Mouse (Mus musculus): ENCODE results near the gene 0610040J01Rik.

DNA sequence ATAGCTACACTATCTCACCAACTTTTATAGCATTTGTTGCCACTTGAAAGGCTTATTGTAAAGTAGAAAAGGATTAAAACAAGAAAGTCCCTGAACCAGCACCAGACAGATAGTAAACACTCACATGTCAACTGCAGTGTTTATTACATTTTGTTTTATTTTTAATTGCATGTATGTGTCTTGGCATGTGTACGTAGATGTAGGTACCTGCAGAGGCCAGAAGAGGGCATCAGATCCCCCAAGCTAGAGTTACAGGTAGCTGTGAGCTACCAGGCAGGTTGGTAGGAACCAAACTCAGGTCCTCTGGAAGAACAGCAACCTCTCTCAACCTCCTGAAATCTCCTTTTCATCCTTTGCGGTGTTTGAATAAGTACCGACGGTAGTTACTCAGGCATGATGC lies 74.9 kb downstream of the 0610040J01Rik start:
- no peak for TF ChIP-seq POLR2A (IDR thresholded peaks at IDR 0.05; ENCODE audit: control insufficient read depth, low read depth, low read length)
- no peak for TF ChIP-seq CTCF (IDR thresholded peaks at IDR 0.05; ENCODE audit: control insufficient read depth, insufficient read depth, insufficient replicate concordance, low read depth, low read length)
